Mouse (Mus musculus) kidney, adult 2 months (tissue): ENCODE measurements around the gene Abcc6. TPM values are rescaled to one million over a fixed set of nuclear protein-coding genes. Genes with fewer than 3 reads are reported as not detected.
A peak's percentile ranks its signal among the peaks of the same experiment; 100 is the strongest.

ENCODE experiments used
- DNase-seq: peaks from one replicate; pipeline ENCODE4 v3.0.0; 2021
- H3K27ac ChIP-seq: fragments of 200-500 bp; 2 replicates; pipeline ENCODE4 v1.5.1; 2012; ENCODE audit warnings: low read depth, low read length, control low read depth, inconsistent platforms; ENCODE audit not compliant: insufficient read depth
- H3K27me3 ChIP-seq: fragments of 200-500 bp; replicated peaks from 2 replicates; pipeline ENCODE4 v1.6.1; 2012; ENCODE audit warnings: mild to moderate bottlenecking, moderate library complexity, low read length, inconsistent platforms; ENCODE audit not compliant: control insufficient read depth, insufficient read depth
- H3K36me3 ChIP-seq: fragments of 200-500 bp; 2 replicates; pipeline ENCODE4 v1.6.1; 2012; ENCODE audit warnings: mild to moderate bottlenecking, moderate library complexity, low read length, inconsistent platforms; ENCODE audit not compliant: control insufficient read depth, insufficient read depth
- H3K4me1 ChIP-seq: fragments of 200-500 bp; 2 replicates; pipeline ENCODE4 v1.6.1; 2011; ENCODE audit warnings: low read length; ENCODE audit not compliant: control insufficient read depth, insufficient read depth
- H3K4me3 ChIP-seq: fragments of 200-500 bp; 2 replicates; pipeline ENCODE4 v1.5.1; 2011; ENCODE audit warnings: mild to moderate bottlenecking, low read depth, low read length, control low read depth; ENCODE audit not compliant: insufficient read depth
- CTCF ChIP-seq: fragments of 200-500 bp; conservative IDR thresholded peaks from 2 replicates; pipeline ENCODE4 v1.5.1; 2011; ENCODE audit warnings: low read depth, mild to moderate bottlenecking, control low read depth, low read length, moderate library complexity, mixed read lengths; ENCODE audit not compliant: insufficient read depth, insufficient read length
- POLR2A ChIP-seq: fragments of 200-500 bp; IDR thresholded peaks from one replicate; pipeline ENCODE4 v1.6.1; 2011; ENCODE audit warnings: low read depth, low read length, control low read depth
- WGBS: fragments of 180-500 bp; shearing (Covaris S2); methylation state at CpG from one replicate; pipeline ENCODE4 v1.1.7; 2018; 5-methylcytosine and 5-hydroxymethylcytosine counted together
- polyA plus RNA-seq: library from polyadenylated mRNA; depleted of rRNA; stranded (reverse); fragments of >200 nt; gene quantifications from 2 replicates; pipeline ENCODE4 v1.2.3, GENCODE M21; 2012

Abcc6 gene
- polyA plus RNA-seq, 1 experiment, result 13.2 TPM

GRCm38 (mm10) chr7:46029299-46030144, 580 bp downstream of the Abcc6 start:
- no peak for TF ChIP-seq POLR2A
- TF ChIP-seq CTCF, result no peak

GRCm38 (mm10) chr7:46028681-46029080, 1.4 kb downstream of the Abcc6 start:
- TF ChIP-seq POLR2A, result no peak
- no peak for TF ChIP-seq CTCF
- WGBS, result 81% methylated on average over 10 of the region's 10 CpGs
- Histone ChIP-seq H3K27ac (no peak overlapping the region), H3K4me1 (no peaks in the 10 kb centered on the region), H3K4me3 (no peak overlapping the region), H3K27me3 (no peaks in the 10 kb centered on the region), H3K36me3 (no peaks in the 10 kb centered on the region)
- DNase-seq, result no peak

More at GRCm38 (mm10) chr7:46029299-46030144, 580 bp downstream of the Abcc6 start:
- DNase-seq, result no peak
- no peaks in the 10 kb centered on the region for H3K4me1 ChIP-seq
- WGBS, result 62% methylated on average over 9 of the region's 9 CpGs
- no peak overlapping the region; the same call in 1 of the 2 replicates for H3K4me3 ChIP-seq
- H3K36me3 ChIP-seq, result no peaks in the 10 kb centered on the region
- H3K27ac ChIP-seq, result peak overlapping the region; percentile 22
- H3K27me3 ChIP-seq, result no peaks in the 10 kb centered on the region

GRCm38 (mm10) chr7:46025436-46025835, 4.7 kb downstream of the Abcc6 start:
- no peaks in the 10 kb centered on the region for H3K27me3 ChIP-seq
- no peak for TF ChIP-seq POLR2A
- no peak for TF ChIP-seq CTCF
- H3K27ac ChIP-seq, result no peak overlapping the region
- H3K4me1 ChIP-seq, result no peaks in the 10 kb centered on the region
- H3K36me3 ChIP-seq, result no peaks in the 10 kb centered on the region
- 78% methylated on average over 9 of the region's 9 CpGs for WGBS
- no peak for DNase-seq
- H3K4me3 ChIP-seq, result no peak overlapping the region

- Histone ChIP-seq H3K36me3 (no peaks in the 10 kb centered on the region), H3K4me1 (no peaks in the 10 kb centered on the region), H3K4me3 (no peak overlapping the region), H3K27ac (no peak overlapping the region), H3K27me3 (no peaks in the 10 kb centered on the region)
- no peak for DNase-seq
- 54% methylated on average over 4 of the region's 4 CpGs for WGBS
- TF ChIP-seq CTCF, result no peak
- no peak for TF ChIP-seq POLR2A
Observed at GRCm38 (mm10) chr7:46021951-46022350, 8.2 kb downstream of the Abcc6 start.

- TF ChIP-seq POLR2A (no peak), CTCF (no peak)
- Histone ChIP-seq H3K27ac (no peak overlapping the region), H3K4me3 (no peak overlapping the region), H3K4me1 (no peaks in the 10 kb centered on the region), H3K27me3 (no peaks in the 10 kb centered on the region), H3K36me3 (no peaks in the 10 kb centered on the region)
- 51% methylated on average over 3 of the region's 3 CpGs for WGBS
- DNase-seq, result no peak
Observed at GRCm38 (mm10) chr7:46019594-46019993, 10.5 kb downstream of the Abcc6 start.

- Histone ChIP-seq H3K4me3 (no peak overlapping the region), H3K27ac (no peak overlapping the region), H3K27me3 (no peaks in the 10 kb centered on the region), H3K4me1 (no peaks in the 10 kb centered on the region), H3K36me3 (no peaks in the 10 kb centered on the region)
- TF ChIP-seq POLR2A (no peak), CTCF (no peak)
- WGBS, result 41% methylated on average over 9 of the region's 9 CpGs
- peak; percentile 23 for DNase-seq
Observed at GRCm38 (mm10) chr7:46013266-46014010, 16.7 kb downstream of the Abcc6 start.

GRCm38 (mm10) chr7:46012121-46012520, 18.0 kb downstream of the Abcc6 start:
- no peaks in the 10 kb centered on the region for H3K27me3 ChIP-seq
- TF ChIP-seq CTCF, result no peak
- TF ChIP-seq POLR2A, result no peak

More at GRCm38 (mm10) chr7:46012121-46012520, 18.0 kb downstream of the Abcc6 start:
- H3K27ac ChIP-seq, result no peak overlapping the region
- DNase-seq, result no peak
- no peak overlapping the region for H3K4me3 ChIP-seq
- no peaks in the 10 kb centered on the region for H3K36me3 ChIP-seq
- no peaks in the 10 kb centered on the region for H3K4me1 ChIP-seq
